Mouse (Mus musculus) limb, embryonic 10.5 days (tissue): ENCODE results near the gene Ciita. TPM values are rescaled to one million over a fixed set of nuclear protein-coding genes. Genes with fewer than 3 reads are reported as not detected.

ENCODE experiments used
- DNase-seq: peaks from one replicate; pipeline ENCODE4 v3.0.0-alpha.2; 2017; ENCODE audit warnings: low spot score
- H3K27ac ChIP-seq: fragments of 300-500 bp; sonication (generic); 2 replicates; pipeline ENCODE4 v1.5.1; 2016; ENCODE audit warnings: mild to moderate bottlenecking
- H3K27me3 ChIP-seq: fragments of 300-500 bp; sonication (generic); 2 replicates; pipeline ENCODE4 v1.6.1; 2016; ENCODE audit warnings: low read depth, mild to moderate bottlenecking; ENCODE audit not compliant: poor library complexity, severe bottlenecking
- H3K36me3 ChIP-seq: fragments of 300-500 bp; sonication (generic); 2 replicates; pipeline ENCODE4 v1.6.1; 2016; ENCODE audit warnings: mild to moderate bottlenecking, moderate library complexity
- H3K4me1 ChIP-seq: fragments of 300-500 bp; sonication (generic); 2 replicates; pipeline ENCODE4 v1.6.1; 2016
- H3K4me3 ChIP-seq: fragments of 300-500 bp; sonication (generic); 2 replicates; pipeline ENCODE4 v1.5.1; 2016; ENCODE audit warnings: mild to moderate bottlenecking, moderate library complexity
- H3K9me3 ChIP-seq: fragments of 300-500 bp; sonication (generic); replicated peaks from 2 replicates; pipeline ENCODE4 v1.6.1; 2016; ENCODE audit warnings: mild to moderate bottlenecking
- WGBS: fragments of 180-500 bp; shearing (Covaris S2); methylation state at CpG from one replicate; pipeline ENCODE4 v1.1.7; 2016; 5-methylcytosine and 5-hydroxymethylcytosine counted together
- polyA plus RNA-seq: library from polyadenylated mRNA; unstranded; fragments of >200 nt; fragmentation: Nextera tagmentation; extraction: Ambion mirVana; gene quantifications from 2 replicates; pipeline ENCODE4 v1.2.1, GENCODE M21; 2016

The Ciita gene
- polyA plus RNA-seq, 1 experiment from 2014 or later, result 0.09 TPM

DNA sequence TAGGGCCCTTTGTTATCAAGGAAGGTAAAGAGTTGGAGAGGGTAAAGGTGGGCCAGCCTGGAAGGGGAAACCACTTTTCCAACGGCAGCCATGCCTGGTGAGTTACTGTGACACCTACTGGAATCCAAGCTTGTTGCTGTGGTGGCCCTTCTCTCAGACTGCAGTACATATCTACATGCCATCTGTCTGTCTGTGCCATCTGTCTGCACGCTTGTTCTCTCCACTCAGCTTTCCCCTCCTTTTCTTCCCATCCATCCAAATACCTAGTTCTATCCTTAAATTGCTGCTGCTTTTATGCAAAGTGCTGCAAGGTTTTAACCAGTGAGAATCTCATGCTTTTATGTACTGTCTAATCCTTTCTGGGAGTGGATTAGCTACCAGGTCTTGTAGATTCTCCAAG lies 69.7 kb downstream of the Ciita start:
- no peaks in the 10 kb centered on the region for H3K9me3 ChIP-seq
- 90% methylated on average over 2 of the region's 2 CpGs for WGBS
- no peaks in the 10 kb centered on the region for H3K36me3 ChIP-seq
- no peak for DNase-seq
- H3K4me3 ChIP-seq, result no peak overlapping the region
- H3K27ac ChIP-seq, result no peak overlapping the region
- H3K27me3 ChIP-seq, result no peaks in the 10 kb centered on the region
- peaks cover 15% of the 10 kb centered on the region for H3K4me1 ChIP-seq

DNA sequence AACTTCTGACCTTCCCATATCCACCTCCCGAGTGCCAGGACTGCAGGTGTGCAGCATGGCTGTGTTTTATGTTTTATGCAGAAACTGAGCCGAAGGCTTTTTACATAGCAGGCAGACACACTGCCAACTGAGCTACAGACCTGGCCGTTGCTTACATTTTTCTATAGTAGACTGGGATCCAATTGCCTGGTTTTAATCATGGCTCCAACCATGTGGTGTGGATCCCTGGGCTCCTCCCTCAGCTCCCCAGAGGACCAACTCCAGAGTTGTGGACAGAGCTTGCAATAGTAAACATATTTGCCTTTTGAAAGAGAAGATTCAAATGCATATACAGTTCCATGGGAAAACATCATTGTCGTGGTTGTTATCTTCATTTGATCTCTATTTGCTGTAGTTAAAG lies 71.7 kb downstream of the Ciita start:
- DNase-seq, result no peak
- no peak overlapping the region for H3K4me3 ChIP-seq
- no peak overlapping the region for H3K27ac ChIP-seq
- 86% methylated on average over 4 of the region's 4 CpGs for WGBS
- no peaks in the 10 kb centered on the region for H3K27me3 ChIP-seq
- no peaks in the 10 kb centered on the region for H3K36me3 ChIP-seq
- H3K9me3 ChIP-seq, result no peaks in the 10 kb centered on the region
- H3K4me1 ChIP-seq, result peaks cover 3% of the 10 kb centered on the region; the same call in 1 of the 2 replicates

GRCm38 (mm10) chr16:10553858-10554257 lies 74.0 kb downstream of the Ciita start:
- no peaks in the 10 kb centered on the region for H3K27me3 ChIP-seq
- H3K4me1 ChIP-seq, result no peaks in the 10 kb centered on the region
- no peak overlapping the region for H3K27ac ChIP-seq
- WGBS, result 96% methylated on average over 2 of the region's 2 CpGs
- no peak overlapping the region for H3K4me3 ChIP-seq
- H3K9me3 ChIP-seq, result no peaks in the 10 kb centered on the region
- no peaks in the 10 kb centered on the region for H3K36me3 ChIP-seq
- DNase-seq, result no peak

- H3K36me3 ChIP-seq, result 0 out of 2 replicates have a peak, but pooled peaks cover 9% of the 10 kb centered on the region
- DNase-seq, result no peak
- no peaks in the 10 kb centered on the region for H3K4me1 ChIP-seq
- no peak overlapping the region for H3K27ac ChIP-seq
- no peaks in the 10 kb centered on the region for H3K27me3 ChIP-seq
- H3K4me3 ChIP-seq, result no peak overlapping the region
- WGBS, result 95% methylated on average over 8 of the region's 8 CpGs
- no peaks in the 10 kb centered on the region for H3K9me3 ChIP-seq
Observed at GRCm38 (mm10) chr16:10559991-10560390, 80.1 kb downstream of the Ciita start.

DNA sequence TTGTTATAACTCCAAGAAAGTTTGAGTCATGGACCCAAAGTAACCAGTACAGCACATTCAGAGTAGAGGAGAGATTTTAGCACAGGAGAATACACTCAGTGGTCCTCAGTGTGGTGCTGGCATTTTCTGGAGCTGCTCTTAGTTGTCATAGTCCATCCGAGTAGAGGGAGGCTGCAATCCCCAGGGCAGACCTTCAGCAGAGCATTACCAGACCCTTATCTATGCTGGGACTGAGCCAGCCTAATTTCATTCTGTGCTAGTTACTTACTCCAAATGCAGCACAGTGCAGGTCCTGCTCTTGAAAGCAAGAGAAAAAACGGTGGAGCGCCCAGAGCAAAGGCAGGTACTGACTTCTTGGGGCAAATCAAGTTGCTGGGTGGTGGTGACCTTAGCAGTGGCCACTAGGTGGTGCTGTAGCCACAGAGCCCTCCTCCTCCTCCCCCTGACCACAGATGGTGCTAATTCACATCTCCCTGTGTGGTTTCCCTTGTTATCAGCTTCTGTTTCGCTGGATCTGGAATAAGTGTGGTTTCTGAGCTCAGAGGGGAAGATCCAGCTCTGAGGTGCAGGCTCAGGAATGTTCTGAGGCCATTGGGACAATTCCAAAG lies 85.5 kb downstream of the Ciita start:
- H3K36me3 ChIP-seq, result 0 out of 2 replicates have a peak, but pooled peaks cover 15% of the 10 kb centered on the region
- H3K4me3 ChIP-seq, result no peak overlapping the region
- H3K4me1 ChIP-seq, result peaks cover 9% of the 10 kb centered on the region
- H3K9me3 ChIP-seq, result no peaks in the 10 kb centered on the region
- 36% methylated on average over 4 of the region's 4 CpGs for WGBS
- peak; percentile 84 for DNase-seq
- H3K27me3 ChIP-seq, result no peaks in the 10 kb centered on the region
- H3K27ac ChIP-seq, result peak overlapping the region; percentile 6; the same call in 1 of the 2 replicates

DNA sequence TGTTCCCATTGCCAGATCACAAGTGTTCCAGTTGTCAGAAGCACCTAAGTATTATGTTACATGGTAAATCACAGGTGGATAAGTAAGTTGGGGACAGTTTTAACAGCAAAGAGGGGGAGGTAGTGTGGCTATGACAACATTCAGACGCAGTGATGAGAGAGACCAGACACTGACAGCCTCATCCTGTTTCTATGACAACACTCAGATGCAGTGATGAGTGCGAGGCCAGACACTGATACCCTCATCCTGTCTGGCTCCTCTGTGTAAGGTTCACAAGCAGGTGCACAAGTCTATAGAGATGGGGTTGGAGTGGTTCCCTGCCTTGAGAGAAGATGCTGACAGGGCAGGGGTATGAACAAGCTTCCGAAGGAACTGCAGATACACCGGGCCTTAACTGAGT lies 87.3 kb downstream of the Ciita start:
- no peak for DNase-seq
- H3K27me3 ChIP-seq, result no peaks in the 10 kb centered on the region
- 93% methylated on average over 4 of the region's 4 CpGs for WGBS

DNA sequence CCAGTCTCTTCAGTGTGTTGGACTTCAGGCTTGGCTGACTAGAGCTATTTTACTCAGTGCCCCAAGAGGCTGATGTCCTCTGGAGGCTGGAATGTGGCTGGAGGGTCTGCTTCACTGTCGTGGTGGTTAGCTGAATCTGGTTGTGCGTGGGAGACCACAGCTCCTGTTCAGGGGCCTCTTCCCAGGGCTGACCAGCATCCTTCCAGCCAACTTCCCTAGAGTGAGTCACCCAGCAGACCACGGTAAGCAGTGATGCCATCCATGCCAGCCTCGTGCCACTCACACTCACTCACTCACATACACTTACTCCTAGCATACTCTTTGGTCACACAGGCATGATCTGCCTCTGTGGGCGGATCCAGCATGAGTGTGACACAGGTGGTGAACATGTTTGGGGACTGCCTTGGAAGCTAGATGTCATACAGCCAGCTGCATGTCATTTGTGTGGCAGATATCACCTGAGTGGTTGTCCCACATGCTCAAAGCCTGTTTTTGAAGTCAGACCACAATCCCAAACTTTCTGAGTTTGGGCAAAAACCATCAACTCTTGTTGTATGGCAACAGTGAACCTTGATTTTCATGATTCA lies 90.0 kb downstream of the Ciita start:
- no peak overlapping the region for H3K27ac ChIP-seq
- H3K27me3 ChIP-seq, result no peaks in the 10 kb centered on the region
- WGBS, result 90% methylated on average over 5 of the region's 5 CpGs
- H3K4me3 ChIP-seq, result no peak overlapping the region
- H3K36me3 ChIP-seq, result peaks cover 19% of the 10 kb centered on the region; the same call in 1 of the 2 replicates
- DNase-seq, result no peak
- peaks cover 9% of the 10 kb centered on the region for H3K4me1 ChIP-seq
- no peaks in the 10 kb centered on the region for H3K9me3 ChIP-seq

More for the DNA sequence above, 87.3 kb downstream of the Ciita start:
- Histone ChIP-seq H3K4me3 (no peak overlapping the region), H3K27ac (no peak overlapping the region), H3K9me3 (no peaks in the 10 kb centered on the region), H3K4me1 (peaks cover 9% of the 10 kb centered on the region), H3K36me3 (0 out of 2 replicates have a peak, but pooled peaks cover 13% of the 10 kb centered on the region)

GRCm38 (mm10) chr16:10570708-10571107 lies 90.8 kb downstream of the Ciita start:
- Histone ChIP-seq H3K27me3 (no peaks in the 10 kb centered on the region), H3K27ac (no peak overlapping the region), H3K4me1 (peaks cover 7% of the 10 kb centered on the region), H3K9me3 (no peaks in the 10 kb centered on the region), H3K4me3 (no peak overlapping the region), H3K36me3 (peaks cover 19% of the 10 kb centered on the region; the same call in 1 of the 2 replicates)
- 73% methylated on average over 1 of the region's 1 CpGs for WGBS
- DNase-seq, result no peak

DNA sequence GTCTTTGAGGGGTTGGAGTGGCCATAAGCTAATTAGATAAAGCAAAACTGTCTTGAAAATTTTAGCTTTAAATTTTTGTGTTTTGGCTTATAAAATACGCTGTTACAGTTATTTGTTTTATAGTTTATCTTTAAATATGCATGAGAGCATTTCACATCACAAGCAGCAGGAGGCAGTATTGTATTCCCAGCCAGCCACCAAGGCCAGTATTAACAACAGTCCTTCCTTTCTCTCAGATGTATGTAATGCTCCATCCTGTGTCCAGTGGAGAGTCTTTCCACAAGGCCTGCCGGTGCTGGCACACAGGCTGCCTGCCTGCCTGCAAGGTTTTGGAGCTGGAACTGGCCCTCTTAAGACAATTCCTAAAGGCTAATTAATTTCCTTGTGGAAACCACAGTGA lies 92.0 kb downstream of the Ciita start:
- 55% methylated on average over 2 of the region's 2 CpGs for WGBS
- no peak overlapping the region for H3K4me3 ChIP-seq
- H3K27me3 ChIP-seq, result no peaks in the 10 kb centered on the region
- DNase-seq, result peak; percentile 38
- H3K9me3 ChIP-seq, result no peaks in the 10 kb centered on the region
- no peak overlapping the region for H3K27ac ChIP-seq
- peaks cover 26% of the 10 kb centered on the region for H3K36me3 ChIP-seq
- no peaks in the 10 kb centered on the region for H3K4me1 ChIP-seq

- H3K4me3 ChIP-seq, result no peak overlapping the region
- no peak overlapping the region for H3K27ac ChIP-seq
- 76% methylated on average over 2 of the region's 2 CpGs for WGBS
- no peaks in the 10 kb centered on the region for H3K9me3 ChIP-seq
- DNase-seq, result no peak
- H3K4me1 ChIP-seq, result 0 out of 2 replicates have a peak, but pooled peaks cover 3% of the 10 kb centered on the region
- peaks cover 32% of the 10 kb centered on the region for H3K36me3 ChIP-seq
- no peaks in the 10 kb centered on the region for H3K27me3 ChIP-seq
Observed at GRCm38 (mm10) chr16:10574936-10575335, 95.1 kb downstream of the Ciita start.

GRCm38 (mm10) chr16:10575915-10576314 lies 96.1 kb downstream of the Ciita start:
- WGBS, result 93% methylated on average over 4 of the region's 4 CpGs

GRCm38 (mm10) chr16:10577548-10577947 lies 97.7 kb downstream of the Ciita start:
- no peak overlapping the region for H3K4me3 ChIP-seq
- H3K27me3 ChIP-seq, result no peaks in the 10 kb centered on the region
- WGBS, result 71% methylated on average over 5 of the region's 5 CpGs
- DNase-seq, result no peak
- 0 out of 2 replicates have a peak, but pooled peaks cover 3% of the 10 kb centered on the region for H3K4me1 ChIP-seq
- H3K36me3 ChIP-seq, result peaks cover 51% of the 10 kb centered on the region
- H3K9me3 ChIP-seq, result no peaks in the 10 kb centered on the region
- peak overlapping the region; percentile 27 for H3K27ac ChIP-seq

More at GRCm38 (mm10) chr16:10575915-10576314, 96.1 kb downstream of the Ciita start:
- no peak for DNase-seq
- Histone ChIP-seq H3K4me1 (0 out of 2 replicates have a peak, but pooled peaks cover 3% of the 10 kb centered on the region), H3K36me3 (peaks cover 42% of the 10 kb centered on the region), H3K27me3 (no peaks in the 10 kb centered on the region), H3K9me3 (no peaks in the 10 kb centered on the region), H3K27ac (no peak overlapping the region), H3K4me3 (no peak overlapping the region)
